Mouse (Mus musculus) splenic B cell, adult 2 months (primary cell): ENCODE data around the gene Adam22.
"Not testable (repeated sequence)": the region's sequence is repeated elsewhere in the genome, so short reads cannot be mapped to it uniquely, and the experiment has no call there.

ENCODE experiments used
- DNase-seq: peaks from one replicate; pipeline ENCODE4 v3.0.0-alpha.2; 2011; ENCODE audit warnings: low read depth, low spot score
- H3K27me3 ChIP-seq: 2 replicates; pipeline ENCODE4 v1.6.1; 2012; ENCODE audit warnings: mild to moderate bottlenecking, low read length, moderate library complexity, mixed read lengths; ENCODE audit not compliant: control insufficient read depth, poor library complexity, insufficient read depth, severe bottlenecking
- H3K36me3 ChIP-seq: 2 replicates; pipeline ENCODE4 v1.6.1; 2012; ENCODE audit warnings: mild to moderate bottlenecking, low read length, moderate library complexity, mixed read lengths; ENCODE audit not compliant: control insufficient read depth, poor library complexity, insufficient read depth, severe bottlenecking

Adam22 gene

GRCm38 (mm10) chr5:8284123-8284522 is 83.8 kb downstream of the Adam22 start:
- DNase-seq: no peak
- Histone ChIP-seq H3K27me3 (no peaks in the 10 kb centered on the region), H3K36me3 (no peaks in the 10 kb centered on the region)

- DNase-seq: no peak
- H3K27me3 ChIP-seq: no peaks in the 10 kb centered on the region
- H3K36me3 ChIP-seq: no peaks in the 10 kb centered on the region
Observed at GRCm38 (mm10) chr5:8276141-8276540, 91.8 kb downstream of the Adam22 start.

GRCm38 (mm10) chr5:8257366-8257765 is 110.6 kb downstream of the Adam22 start:
- H3K36me3 ChIP-seq: no peaks in the 10 kb centered on the region
- no peaks in the 10 kb centered on the region for H3K27me3 ChIP-seq
- DNase-seq: no peak

GRCm38 (mm10) chr5:8256487-8256886 is 111.5 kb downstream of the Adam22 start:
- DNase-seq: no peak
- no peaks in the 10 kb centered on the region for H3K36me3 ChIP-seq
- H3K27me3 ChIP-seq: no peaks in the 10 kb centered on the region

GRCm38 (mm10) chr5:8244696-8245095 is 123.3 kb downstream of the Adam22 start:
- DNase-seq: no peak
- Histone ChIP-seq H3K27me3 (no peaks in the 10 kb centered on the region), H3K36me3 (no peaks in the 10 kb centered on the region)

- Histone ChIP-seq H3K36me3 (no peaks in the 10 kb centered on the region), H3K27me3 (no peaks in the 10 kb centered on the region)
- DNase-seq: no peak
Observed at GRCm38 (mm10) chr5:8243064-8243615, 124.8 kb downstream of the Adam22 start.

- no peak for DNase-seq
Observed at GRCm38 (mm10) chr5:8242660-8243059, 125.3 kb downstream of the Adam22 start.

GRCm38 (mm10) chr5:8227073-8227472 is 140.9 kb downstream of the Adam22 start:
- no peaks in the 10 kb centered on the region for H3K27me3 ChIP-seq
- H3K36me3 ChIP-seq: no peaks in the 10 kb centered on the region
- no peak for DNase-seq

More at GRCm38 (mm10) chr5:8242660-8243059, 125.3 kb downstream of the Adam22 start:
- Histone ChIP-seq H3K27me3 (no peaks in the 10 kb centered on the region), H3K36me3 (no peaks in the 10 kb centered on the region)

- no peak for DNase-seq
- H3K36me3 ChIP-seq: no peaks in the 10 kb centered on the region
Observed at GRCm38 (mm10) chr5:8224321-8224705, 143.6 kb downstream of the Adam22 start.

GRCm38 (mm10) chr5:8223597-8224320 is 144.2 kb downstream of the Adam22 start:
- Histone ChIP-seq H3K27me3 (no peaks in the 10 kb centered on the region), H3K36me3 (no peaks in the 10 kb centered on the region)
- no peak for DNase-seq

More at GRCm38 (mm10) chr5:8224321-8224705, 143.6 kb downstream of the Adam22 start:
- H3K27me3 ChIP-seq: no peaks in the 10 kb centered on the region

GRCm38 (mm10) chr5:8221630-8222029 is 146.3 kb downstream of the Adam22 start:
- Histone ChIP-seq H3K27me3 (no peaks in the 10 kb centered on the region), H3K36me3 (no peaks in the 10 kb centered on the region)
- no peak for DNase-seq

- H3K27me3 ChIP-seq: no peaks in the 10 kb centered on the region
- H3K36me3 ChIP-seq: no peaks in the 10 kb centered on the region
- no peak for DNase-seq
Observed at GRCm38 (mm10) chr5:8215841-8216240, 152.1 kb downstream of the Adam22 start.

GRCm38 (mm10) chr5:8184992-8185391 is 183.0 kb downstream of the Adam22 start:
- H3K27me3 ChIP-seq, DNase-seq, H3K36me3 ChIP-seq: not testable (repeated sequence)

- no peak for DNase-seq
- no peaks in the 10 kb centered on the region for H3K27me3 ChIP-seq
Observed at GRCm38 (mm10) chr5:8180646-8181045, 187.3 kb downstream of the Adam22 start.

GRCm38 (mm10) chr5:8178111-8178510 is 189.8 kb downstream of the Adam22 start:
- no peaks in the 10 kb centered on the region for H3K27me3 ChIP-seq
- H3K36me3 ChIP-seq: no peaks in the 10 kb centered on the region
- no peak for DNase-seq

More at GRCm38 (mm10) chr5:8180646-8181045, 187.3 kb downstream of the Adam22 start:
- no peaks in the 10 kb centered on the region for H3K36me3 ChIP-seq
